Mouse (Mus musculus) heart, adult 2 months (tissue): ENCODE results near the gene Usp48. TPM values are rescaled to one million over a fixed set of nuclear protein-coding genes. Genes with fewer than 3 reads are reported as not detected.

Source experiments
- DNase-seq, 2 experiments: peaks; one replicate each; pipeline ENCODE4 v3.0.0; 2021
- H3K27ac ChIP-seq: fragments of 200-600 bp; 2 replicates; pipeline ENCODE4 v1.8.1; 2022
- H3K27me3 ChIP-seq: fragments of 200-500 bp; 2 replicates; pipeline ENCODE4 v1.6.1; 2012; ENCODE audit warnings: mild to moderate bottlenecking, low read length, inconsistent platforms, mixed read lengths; ENCODE audit not compliant: control insufficient read depth, insufficient read depth
- H3K36me3 ChIP-seq: fragments of 200-500 bp; 2 replicates; pipeline ENCODE4 v1.6.1; 2012; ENCODE audit warnings: low read length, inconsistent platforms; ENCODE audit not compliant: control insufficient read depth, insufficient read depth
- H3K4me1 ChIP-seq: fragments of 200-500 bp; 2 replicates; pipeline ENCODE4 v1.6.1; 2011; ENCODE audit warnings: low read length; ENCODE audit not compliant: control insufficient read depth, insufficient read depth
- H3K4me3 ChIP-seq: fragments of 200-600 bp; 2 replicates; pipeline ENCODE4 v1.8.1; 2022
- H3K79me2 ChIP-seq: fragments of 200-500 bp; replicated peaks from 2 replicates; pipeline ENCODE4 v1.6.1; 2012; ENCODE audit warnings: mild to moderate bottlenecking, inconsistent platforms, low read length, moderate library complexity, mixed read lengths; ENCODE audit not compliant: control insufficient read depth, insufficient read depth
- H3K9ac ChIP-seq: fragments of 200-500 bp; 2 replicates; pipeline ENCODE4 v1.6.1; 2012; ENCODE audit warnings: low read depth, mild to moderate bottlenecking, control low read depth, inconsistent platforms, low read length, mixed read lengths
- CTCF ChIP-seq: fragments of 200-600 bp; IDR thresholded peaks from 2 replicates; pipeline ENCODE4 v1.8.1; 2022; ENCODE audit warnings: antibody characterized with exemption, mild to moderate bottlenecking, moderate library complexity
- EP300 ChIP-seq: fragments of 200-500 bp; IDR thresholded peaks from 2 replicates; pipeline ENCODE4 v1.6.1; 2011; ENCODE audit warnings: low read depth, low read length, control low read depth; ENCODE audit not compliant: insufficient read depth
- POLR2A ChIP-seq: fragments of 200-500 bp; IDR thresholded peaks from 2 replicates; pipeline ENCODE4 v1.6.1; 2011; ENCODE audit warnings: mild to moderate bottlenecking, low read depth, low read length, control low read depth; ENCODE audit not compliant: insufficient read depth
- WGBS: fragments of 180-500 bp; shearing (Covaris S2); methylation state at CpG from one replicate; pipeline ENCODE4 v1.1.7; 2018; 5-methylcytosine and 5-hydroxymethylcytosine counted together
- intact Hi-C: fragments of 180-260 bp; cut with DNase I; formaldehyde crosslinking; loops from one replicate; pipeline ENCODE4 v1.15.1; 2025
- polyA plus RNA-seq: library from polyadenylated mRNA; depleted of rRNA; stranded (reverse); fragments of >200 nt; gene quantifications from 2 replicates; pipeline ENCODE4 v1.2.3, GENCODE M21; 2012
- total RNA-seq, 2 experiments: library from RNA; stranded (reverse); gene quantifications; 2 replicates each; pipeline ENCODE4 v1.2.3; 2021

The Usp48 gene
- total and polyA plus RNA-seq, 3 experiments: 29.7 to 37.6 (median 30.0) TPM

DNA sequence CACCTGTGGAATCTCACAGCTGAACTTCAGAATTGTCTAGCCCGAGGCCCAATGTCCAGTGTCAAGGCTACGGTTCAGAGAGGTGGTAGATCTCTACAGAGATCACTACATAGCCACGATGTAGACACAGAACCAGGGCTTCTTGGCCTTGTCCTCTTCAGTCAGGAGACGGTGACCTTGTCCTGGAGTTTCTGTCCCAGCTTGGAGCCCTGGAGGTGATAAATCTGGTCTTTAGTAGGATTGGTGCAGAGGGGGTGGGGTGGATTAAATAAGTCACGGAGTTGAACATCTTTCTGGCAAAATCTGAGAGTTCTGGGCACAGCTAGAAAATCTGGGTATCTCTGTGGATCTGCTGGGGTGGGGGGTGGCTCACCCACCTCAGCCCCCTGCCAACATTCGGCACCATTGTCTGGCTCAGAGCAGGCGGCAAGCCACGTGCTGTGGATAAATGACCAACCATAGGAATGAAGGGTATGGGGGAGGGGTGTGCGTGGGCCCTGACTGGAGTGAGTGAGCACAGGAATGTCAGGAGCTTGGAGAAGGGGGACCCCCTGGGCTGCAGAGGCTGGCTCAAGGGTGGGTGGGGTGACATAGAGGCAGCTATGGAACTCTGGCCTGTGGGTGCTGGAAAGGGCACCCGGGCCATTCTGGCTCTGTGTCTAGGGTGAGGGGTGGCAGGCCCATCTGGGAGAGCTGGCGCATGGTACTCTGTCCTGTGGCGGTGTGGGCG is 103.8 kb downstream of the Usp48 start:
- intact Hi-C loops: no loop called here

DNA sequence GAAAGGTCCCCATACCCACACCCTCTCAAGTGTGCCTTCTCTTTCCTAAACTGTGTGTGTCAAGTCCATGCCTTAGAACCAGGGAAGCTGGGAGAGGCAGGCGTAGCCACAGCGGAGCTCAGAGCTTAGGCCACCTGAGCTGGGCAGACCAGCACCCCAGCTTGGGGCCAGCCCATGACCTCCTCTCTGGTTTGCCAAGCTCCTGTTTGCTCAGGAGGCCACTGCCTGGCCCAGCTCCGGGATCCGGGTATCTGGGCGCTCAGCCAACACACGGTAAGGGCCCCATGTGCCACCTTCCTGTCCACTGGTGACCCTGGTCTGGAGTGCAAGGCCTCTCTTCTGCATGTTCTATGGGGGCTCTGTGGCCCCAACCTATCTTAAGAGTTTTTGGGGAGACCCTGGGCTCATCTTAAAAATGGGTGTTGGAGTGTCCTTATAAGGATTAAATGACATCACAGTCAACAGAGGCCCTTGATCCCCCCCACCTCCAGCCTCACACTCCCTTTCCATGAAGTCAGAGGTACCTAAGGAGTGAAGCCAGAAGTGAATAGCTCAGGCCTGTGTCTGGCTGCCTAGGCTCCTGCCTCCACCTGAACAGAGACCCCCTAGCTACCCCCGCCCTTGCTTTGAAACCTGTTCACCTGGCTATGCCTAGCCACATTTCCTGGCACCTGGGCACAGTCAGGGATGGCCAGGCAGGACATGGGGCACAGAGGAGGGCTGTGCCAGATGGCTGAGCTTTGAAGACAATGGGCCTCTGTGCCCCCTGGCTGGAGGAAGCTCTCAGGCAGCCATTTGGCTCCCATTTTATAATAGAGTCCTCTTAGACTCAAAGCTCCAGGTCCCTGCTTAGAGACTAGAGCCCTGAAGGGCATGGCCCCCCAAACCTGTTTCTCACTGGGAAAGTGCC is 104.8 kb downstream of the Usp48 start:
- no peak overlapping the region for H3K27ac ChIP-seq
- intact Hi-C loops: no loop called here
- no peaks in the 10 kb centered on the region for H3K36me3 ChIP-seq
- no peak overlapping the region for H3K4me3 ChIP-seq
- no peaks in the 10 kb centered on the region for H3K4me1 ChIP-seq
- H3K79me2 ChIP-seq: no peaks in the 10 kb centered on the region
- no peak for TF ChIP-seq EP300
- no peak for TF ChIP-seq CTCF
- no peak for TF ChIP-seq POLR2A
- no peak overlapping the region for H3K9ac ChIP-seq
- H3K27me3 ChIP-seq: no peaks in the 10 kb centered on the region
- peak in 1 of 2 experiments; percentile 21 for DNase-seq
- 54% methylated on average over 7 of the region's 7 CpGs for WGBS

More for the DNA sequence above, 103.8 kb downstream of the Usp48 start:
- TF ChIP-seq EP300 (no peak), CTCF (no peak), POLR2A (no peak)
- H3K27ac ChIP-seq: no peak overlapping the region
- H3K9ac ChIP-seq: no peak overlapping the region
- H3K79me2 ChIP-seq: no peaks in the 10 kb centered on the region
- no peaks in the 10 kb centered on the region for H3K27me3 ChIP-seq
- no peaks in the 10 kb centered on the region for H3K4me1 ChIP-seq
- H3K4me3 ChIP-seq: no peak overlapping the region
- DNase-seq: no peak
- no peaks in the 10 kb centered on the region for H3K36me3 ChIP-seq
- 82% methylated on average over 13 of the region's 13 CpGs for whole genome bisulfite sequencing

DNA sequence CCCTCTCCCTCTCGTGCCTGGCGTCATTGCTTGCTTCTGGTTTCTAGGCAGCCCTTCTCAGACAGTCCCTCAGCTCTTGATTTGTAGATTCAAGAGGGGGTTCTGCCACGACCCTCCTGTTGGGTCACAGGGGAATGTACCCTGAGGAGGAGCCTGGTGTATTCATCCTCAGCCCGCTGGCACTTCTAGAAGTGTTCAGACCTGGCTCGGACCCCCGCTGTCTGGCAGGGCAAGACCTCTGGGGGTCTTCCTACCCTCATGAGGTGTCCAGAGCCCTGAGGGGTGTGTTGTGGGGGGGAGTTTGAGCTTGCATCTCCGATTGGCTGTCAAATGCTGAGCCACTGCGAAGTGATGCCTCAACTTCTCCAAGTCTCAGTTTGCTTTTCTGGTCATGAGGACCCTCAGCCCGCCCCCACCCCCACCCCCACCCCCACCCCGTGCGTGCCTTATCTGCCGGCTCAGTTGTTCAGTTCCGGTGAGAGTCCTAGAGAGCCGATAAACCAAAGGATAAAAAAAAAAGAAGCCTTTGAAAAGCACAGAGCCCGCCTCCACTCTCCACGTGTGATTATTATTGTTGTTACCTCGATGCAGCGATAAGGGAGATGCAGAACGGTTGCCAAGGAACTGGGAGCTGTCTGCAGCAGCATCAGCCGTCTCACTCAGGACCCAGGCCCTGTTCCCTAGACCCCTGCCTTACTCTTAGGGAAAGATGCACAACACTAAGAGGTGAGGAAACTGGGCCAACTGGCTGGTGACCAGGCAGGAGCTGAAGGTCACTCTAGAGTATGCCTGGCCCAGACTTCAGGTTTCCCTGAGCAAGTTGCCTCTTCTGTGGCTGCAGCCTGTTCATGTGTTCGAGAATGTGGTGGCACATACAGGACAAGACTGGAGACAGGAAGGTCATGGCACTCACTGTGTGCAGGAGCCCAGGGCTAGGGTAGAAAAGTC is 106.0 kb downstream of the Usp48 start:
- Histone ChIP-seq H3K4me1 (no peaks in the 10 kb centered on the region), H3K27me3 (no peaks in the 10 kb centered on the region), H3K4me3 (no peak overlapping the region), H3K27ac (no peak overlapping the region), H3K9ac (no peak overlapping the region), H3K79me2 (no peaks in the 10 kb centered on the region), H3K36me3 (no peaks in the 10 kb centered on the region)
- 46% methylated on average over 21 of the region's 21 CpGs for WGBS
- intact Hi-C loops: no loop called here
- TF ChIP-seq POLR2A (no peak), CTCF (no peak), EP300 (no peak)
- no peak for DNase-seq

DNA sequence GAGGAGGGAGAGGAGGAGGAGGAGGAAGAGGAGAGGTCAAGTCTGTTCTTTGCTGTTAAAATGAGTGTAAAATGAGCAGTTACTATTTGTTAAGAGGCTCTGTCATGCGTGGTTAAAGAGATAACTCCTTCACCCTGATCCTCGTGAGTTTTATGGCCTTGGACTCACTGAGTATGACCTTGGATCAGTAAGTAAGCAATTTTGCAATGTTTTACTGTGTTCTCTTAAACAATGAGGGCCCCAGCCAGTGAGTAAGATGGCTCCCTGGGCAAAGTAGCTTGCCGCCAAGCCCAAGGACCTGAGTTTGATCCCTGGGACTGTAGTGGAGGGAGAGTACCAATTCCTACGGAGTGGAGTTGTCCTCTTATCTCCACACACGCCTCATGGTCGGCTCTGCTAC is 107.4 kb downstream of the Usp48 start:
- H3K36me3 ChIP-seq: no peaks in the 10 kb centered on the region
- WGBS: 55% methylated on average over 6 of the region's 6 CpGs
- H3K4me3 ChIP-seq: no peak overlapping the region
- no peak overlapping the region for H3K27ac ChIP-seq
- no peaks in the 10 kb centered on the region for H3K4me1 ChIP-seq
- H3K27me3 ChIP-seq: no peaks in the 10 kb centered on the region
- no peaks in the 10 kb centered on the region for H3K79me2 ChIP-seq
- TF ChIP-seq CTCF (no peak), POLR2A (no peak), EP300 (no peak)
- intact Hi-C loops: no loop called here
- no peak for DNase-seq
- no peak overlapping the region for H3K9ac ChIP-seq

DNA sequence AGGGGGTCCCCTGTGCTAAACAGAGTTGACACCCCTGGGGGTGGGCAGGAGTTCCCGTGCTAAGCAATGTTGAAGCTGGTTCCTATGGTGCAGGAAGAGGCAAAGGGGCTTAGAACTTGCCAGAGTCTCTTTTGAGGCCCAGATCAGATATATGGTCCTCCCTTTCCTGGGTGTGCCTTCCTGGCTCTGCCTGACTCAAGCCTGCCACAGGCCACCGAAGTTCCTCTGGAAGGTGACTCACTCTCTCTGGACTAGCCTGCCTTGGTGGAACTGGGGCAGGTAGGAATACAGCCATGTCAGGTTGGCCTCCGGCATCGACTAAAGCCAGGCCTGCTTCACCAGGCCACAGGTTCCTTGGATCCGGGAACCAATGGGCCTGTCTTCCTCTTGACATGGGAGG is 109.5 kb downstream of the Usp48 start:
- no peak overlapping the region for H3K27ac ChIP-seq
- no peak overlapping the region for H3K4me3 ChIP-seq
- no peaks in the 10 kb centered on the region for H3K27me3 ChIP-seq
- H3K9ac ChIP-seq: no peak overlapping the region
- DNase-seq: no peak
- no peaks in the 10 kb centered on the region for H3K79me2 ChIP-seq
- WGBS: 71% methylated on average over 5 of the region's 5 CpGs
- intact Hi-C loops: no loop called here
- TF ChIP-seq POLR2A (no peak), CTCF (no peak)
- no peaks in the 10 kb centered on the region for H3K36me3 ChIP-seq
- no peaks in the 10 kb centered on the region; the same call in 1 of the 2 replicates for H3K4me1 ChIP-seq
